Mouse (Mus musculus) forebrain, postnatal 0 days (tissue): ENCODE measurements at regions not wholly inside any gene's neighbourhood (a gene's known extent, or its start where the extent isn't known, plus 50 kb on each side); places are given as distances from the start of the nearest gene placed in this dataset.

ENCODE experiments used
- ATAC-seq: fragments of 200-750 bp; cut with Nextera tagmentation; 2 replicates; pipeline ENCODE4 v1.8.0; 2017; ENCODE audit warnings: mild to moderate bottlenecking, moderate library complexity
- DNase-seq: peaks from one replicate; pipeline ENCODE4 v3.0.0-alpha.2; 2015
- H3K27ac ChIP-seq: fragments of 300-500 bp; sonication (generic); 2 replicates; pipeline ENCODE4 v1.5.1; 2014; ENCODE audit warnings: low read depth, mild to moderate bottlenecking, antibody characterized with exemption, low read length, moderate library complexity, mixed read lengths
- H3K27me3 ChIP-seq: fragments of 300-500 bp; sonication (generic); 2 replicates; pipeline ENCODE4 v1.6.1; 2014; ENCODE audit warnings: mild to moderate bottlenecking, low read length, mixed read lengths; ENCODE audit not compliant: insufficient read depth
- H3K36me3 ChIP-seq: fragments of 300-500 bp; sonication (generic); 2 replicates; pipeline ENCODE4 v1.6.1; 2014; ENCODE audit warnings: mild to moderate bottlenecking, moderate library complexity; ENCODE audit not compliant: insufficient read depth
- H3K4me1 ChIP-seq: fragments of 300-500 bp; sonication (generic); 2 replicates; pipeline ENCODE4 v1.6.1; 2014; ENCODE audit warnings: antibody characterized with exemption; ENCODE audit not compliant: insufficient read depth
- H3K4me2 ChIP-seq: fragments of 300-500 bp; sonication (generic); 2 replicates; pipeline ENCODE4 v1.6.1; 2014; ENCODE audit warnings: low read depth, mild to moderate bottlenecking, moderate library complexity
- H3K4me3 ChIP-seq: fragments of 300-500 bp; sonication (generic); 2 replicates; pipeline ENCODE4 v1.5.1; 2014; ENCODE audit warnings: low read depth, low read length, mixed read lengths
- H3K9ac ChIP-seq: fragments of 300-500 bp; sonication (generic); 2 replicates; pipeline ENCODE4 v1.6.1; 2014; ENCODE audit warnings: mild to moderate bottlenecking
- H3K9me3 ChIP-seq: fragments of 300-500 bp; sonication (generic); 2 replicates; pipeline ENCODE4 v1.6.1; 2016; ENCODE audit warnings: low read length
- CTCF ChIP-seq: sonication (generic); IDR thresholded peaks from 2 replicates; pipeline ENCODE4 v1.5.1; 2016; ENCODE audit warnings: antibody characterized with exemption, control low read depth, low read depth
- WGBS: fragments of 180-500 bp; shearing (Covaris S2); extraction: QIAGEN DNeasy Blood & Tissue Kit; methylation state at CpG from one replicate; pipeline ENCODE4 v1.1.7; 2014; 5-methylcytosine and 5-hydroxymethylcytosine counted together

DNA sequence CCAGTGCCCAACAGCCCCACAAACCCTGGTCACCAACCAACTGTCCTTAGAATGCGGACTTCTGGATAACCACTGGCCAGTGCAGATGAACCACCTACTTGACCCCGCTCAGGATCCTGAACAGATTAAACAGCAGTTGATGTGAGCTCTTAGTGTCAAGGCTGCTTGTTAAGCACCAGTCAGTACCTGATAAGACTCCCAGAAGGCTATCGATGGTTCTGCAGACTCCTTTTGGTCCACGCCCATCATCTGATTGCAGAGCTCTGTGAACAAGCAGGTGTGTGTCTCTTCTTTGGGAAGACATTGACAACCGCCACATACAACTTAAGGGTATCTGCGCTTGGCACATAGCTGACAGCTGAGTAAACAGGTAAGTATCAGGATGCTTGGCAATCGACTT is 348.0 kb downstream of the Sox9 start:
- Histone ChIP-seq H3K9ac (no peak overlapping the region), H3K27ac (no peak overlapping the region), H3K4me3 (no peak overlapping the region), H3K9me3 (no peaks in the 10 kb centered on the region), H3K4me1 (no peaks in the 10 kb centered on the region), H3K36me3 (no peaks in the 10 kb centered on the region), H3K27me3 (no peaks in the 10 kb centered on the region), H3K4me2 (no peak overlapping the region)
- DNase-seq (no peak), ATAC-seq (no peak)
- 99% methylated on average over 7 of the region's 7 CpGs for WGBS
- no peak for TF ChIP-seq CTCF

DNA sequence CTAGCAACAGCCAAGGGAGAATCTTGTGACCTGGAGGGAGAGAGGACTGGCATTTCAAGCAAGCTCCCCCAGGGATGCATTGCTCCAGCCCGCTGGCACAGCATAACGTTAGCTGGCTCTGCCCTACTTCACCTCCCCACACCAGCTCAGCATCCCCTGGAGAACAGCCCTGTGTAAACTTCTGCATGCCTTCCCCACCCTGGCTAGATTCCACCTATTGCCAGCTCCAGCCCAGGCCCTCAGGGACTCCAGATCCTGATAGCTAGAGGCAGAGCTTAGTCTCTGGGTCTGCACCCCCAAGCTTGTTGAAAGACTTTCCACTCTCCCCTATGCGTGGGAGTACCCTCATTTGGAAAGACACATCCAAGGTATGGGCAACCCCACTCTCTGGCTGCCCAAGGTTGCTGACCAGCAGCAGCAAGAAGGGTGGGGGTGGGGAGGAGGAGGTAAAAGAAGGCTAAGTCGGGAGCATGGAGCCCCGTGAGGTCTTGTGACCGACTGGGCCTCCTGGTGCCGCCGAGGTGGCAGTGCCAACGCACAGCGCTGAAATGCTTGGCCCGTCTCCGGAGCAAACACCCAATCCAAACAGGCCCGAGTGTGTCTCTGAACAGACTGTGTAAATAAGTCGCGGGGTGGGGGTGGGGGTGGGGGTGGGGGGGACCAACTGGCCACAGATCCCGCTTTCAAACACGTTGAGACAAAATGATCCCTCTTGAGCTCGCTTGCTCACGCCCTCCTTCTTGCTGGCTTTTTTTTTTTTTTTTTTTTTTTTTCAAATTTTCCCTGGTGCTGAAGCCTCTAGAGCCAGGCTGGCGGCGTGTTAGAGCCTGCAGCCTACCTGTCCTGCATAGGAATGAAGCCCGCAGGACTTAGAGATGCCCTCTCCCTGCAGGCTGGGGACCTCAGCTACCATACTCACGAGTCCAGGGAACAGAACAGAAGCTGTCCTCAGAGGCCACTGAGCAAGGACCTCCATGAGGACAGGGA is 350.3 kb downstream of the Sox9 start:
- H3K4me1 ChIP-seq, result no peaks in the 10 kb centered on the region
- no peak overlapping the region for H3K4me3 ChIP-seq
- no peaks in the 10 kb centered on the region for H3K9me3 ChIP-seq
- H3K4me2 ChIP-seq, result no peak overlapping the region
- H3K27ac ChIP-seq, result peak overlapping the region; percentile 35; the same call in 1 of the 2 replicates
- no peak overlapping the region for H3K9ac ChIP-seq
- no peaks in the 10 kb centered on the region for H3K27me3 ChIP-seq
- ATAC-seq (peak; percentile 78), DNase-seq (no peak)
- TF ChIP-seq CTCF, result no peak
- H3K36me3 ChIP-seq, result no peaks in the 10 kb centered on the region
- 64% methylated on average over 23 of the region's 23 CpGs for WGBS

DNA sequence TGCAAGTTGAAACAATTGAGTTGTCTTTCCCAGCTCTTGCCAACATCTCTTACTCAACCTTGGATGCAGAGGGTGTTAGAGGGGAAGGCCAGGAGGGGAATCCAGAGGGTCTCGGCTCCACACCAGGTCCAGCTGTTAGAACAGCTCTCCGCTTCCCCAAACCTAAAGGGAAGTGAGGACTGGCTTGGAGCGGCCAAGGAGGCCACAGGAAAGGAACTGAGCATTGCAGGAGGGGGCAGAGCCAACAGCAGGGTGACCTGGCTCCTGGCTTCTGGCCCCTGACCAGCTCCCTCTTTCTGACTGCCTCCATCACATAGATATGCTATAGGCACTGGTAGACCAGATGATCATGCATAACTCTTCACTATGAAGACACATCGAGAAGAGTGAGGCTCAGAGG is 351.4 kb downstream of the Sox9 start:
- no peaks in the 10 kb centered on the region for H3K36me3 ChIP-seq
- H3K4me1 ChIP-seq, result no peaks in the 10 kb centered on the region
- WGBS, result 82% methylated on average over 4 of the region's 4 CpGs
- no peaks in the 10 kb centered on the region for H3K27me3 ChIP-seq
- no peak overlapping the region for H3K27ac ChIP-seq
- TF ChIP-seq CTCF, result no peak
- no peak for DNase-seq
- H3K9me3 ChIP-seq, result no peaks in the 10 kb centered on the region
- H3K4me2 ChIP-seq, result no peak overlapping the region
- no peak for ATAC-seq
- no peak overlapping the region for H3K9ac ChIP-seq
- no peak overlapping the region for H3K4me3 ChIP-seq

DNA sequence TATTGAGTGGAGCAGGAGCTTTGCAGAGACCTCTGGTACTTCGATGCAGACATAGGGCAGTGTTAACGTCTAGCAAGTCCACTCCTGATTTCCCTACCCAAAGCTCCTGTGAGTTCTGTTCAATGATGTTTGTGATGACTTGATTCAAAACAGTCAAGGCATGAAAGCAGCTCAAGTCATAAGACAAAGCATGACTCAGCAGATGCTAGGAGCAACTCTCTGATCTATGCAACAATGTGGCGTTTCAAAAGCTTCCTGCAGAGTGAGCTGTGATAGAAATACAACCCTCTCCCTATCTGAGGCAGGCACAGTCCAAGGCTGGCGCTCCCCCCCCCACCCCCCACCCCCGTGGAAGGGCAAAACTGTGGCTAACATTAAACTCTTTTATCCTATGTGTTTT is 353.2 kb downstream of the Sox9 start:
- Histone ChIP-seq H3K4me3 (no peak overlapping the region), H3K36me3 (no peaks in the 10 kb centered on the region), H3K4me1 (0 out of 2 replicates have a peak, but pooled peaks cover 1% of the 10 kb centered on the region), H3K9me3 (no peaks in the 10 kb centered on the region), H3K27ac (no peak overlapping the region), H3K9ac (no peak overlapping the region), H3K27me3 (no peaks in the 10 kb centered on the region), H3K4me2 (no peak overlapping the region)
- peak; percentile 59 for ATAC-seq
- DNase-seq, result no peak
- TF ChIP-seq CTCF, result no peak
- WGBS, result 35% methylated on average over 5 of the region's 5 CpGs

DNA sequence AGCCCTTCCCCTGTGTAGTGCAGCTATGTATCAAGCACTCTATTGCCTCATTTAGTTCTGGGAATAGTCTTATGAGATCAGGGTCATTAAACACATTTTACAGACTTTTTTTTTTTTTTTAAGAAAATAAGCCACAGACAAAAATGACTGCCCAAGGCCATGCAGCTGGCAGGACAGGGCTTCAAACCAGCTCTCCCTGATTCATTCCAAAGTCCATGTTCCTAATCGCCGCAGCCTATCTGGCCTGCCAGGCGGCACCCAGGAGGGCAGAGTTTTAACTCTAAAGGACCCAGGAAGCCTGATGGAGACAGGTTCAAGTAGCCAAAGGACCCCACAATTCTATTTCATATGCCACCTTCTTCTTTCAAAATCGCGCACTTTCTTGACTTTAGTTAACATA is 356.4 kb downstream of the Sox9 start:
- no peak overlapping the region for H3K4me3 ChIP-seq
- no peak for DNase-seq
- no peak for ATAC-seq
- 0 out of 2 replicates have a peak, but pooled peaks cover 2% of the 10 kb centered on the region for H3K4me1 ChIP-seq
- no peak overlapping the region for H3K9ac ChIP-seq
- H3K9me3 ChIP-seq, result no peaks in the 10 kb centered on the region
- no peak overlapping the region for H3K27ac ChIP-seq
- H3K36me3 ChIP-seq, result no peaks in the 10 kb centered on the region
- WGBS, result 66% methylated on average over 5 of the region's 5 CpGs
- H3K4me2 ChIP-seq, result no peak overlapping the region
- TF ChIP-seq CTCF, result no peak
- no peaks in the 10 kb centered on the region for H3K27me3 ChIP-seq

DNA sequence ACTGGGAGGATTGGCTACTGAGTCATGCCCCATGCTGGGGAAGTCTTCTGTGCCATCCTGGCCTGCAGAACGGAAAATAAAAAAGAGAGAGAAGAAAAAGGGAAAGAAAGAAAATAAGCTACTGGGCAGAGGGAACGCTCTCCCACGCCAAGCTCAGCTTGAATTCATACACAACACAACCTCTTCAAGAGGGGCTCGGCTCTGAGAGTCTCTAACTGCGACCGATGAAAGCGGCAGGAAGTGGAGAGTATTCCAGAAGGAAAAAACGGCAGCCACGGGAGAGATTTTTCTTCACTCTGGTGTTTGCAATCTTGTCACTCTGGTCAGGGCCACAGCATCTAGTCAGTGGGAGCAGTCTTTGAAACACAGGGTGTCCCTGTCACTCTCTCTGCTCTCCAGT is 358.6 kb downstream of the Sox9 start:
- Histone ChIP-seq H3K36me3 (no peaks in the 10 kb centered on the region), H3K27ac (no peak overlapping the region), H3K9ac (no peak overlapping the region), H3K4me3 (no peak overlapping the region), H3K27me3 (no peaks in the 10 kb centered on the region), H3K9me3 (no peaks in the 10 kb centered on the region), H3K4me2 (no peak overlapping the region), H3K4me1 (peaks cover 10% of the 10 kb centered on the region; the same call in 1 of the 2 replicates)
- no peak for ATAC-seq
- 36% methylated on average over 9 of the region's 9 CpGs for WGBS
- no peak for TF ChIP-seq CTCF
- no peak for DNase-seq

DNA sequence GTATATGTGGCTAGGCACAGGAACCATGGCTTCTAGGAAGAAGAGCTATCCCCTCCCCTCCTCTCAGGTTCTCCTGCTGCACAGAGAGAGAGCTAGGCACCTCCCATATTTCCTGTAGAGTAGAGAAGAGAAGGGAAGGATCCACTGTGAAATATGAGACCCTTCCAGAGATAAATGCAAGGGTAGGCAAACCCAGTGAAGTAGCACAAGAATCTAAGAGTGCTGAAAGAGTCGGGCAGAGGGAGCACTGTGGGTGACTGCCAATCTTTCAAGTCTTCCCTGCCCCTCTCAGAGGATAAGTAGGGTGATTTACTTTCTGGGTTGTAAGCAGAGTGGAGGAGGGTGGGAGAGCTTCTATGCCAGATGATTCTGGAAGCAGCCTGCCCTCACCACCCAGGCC is 360.8 kb downstream of the Sox9 start:
- no peaks in the 10 kb centered on the region for H3K27me3 ChIP-seq
- no peak for DNase-seq
- no peak overlapping the region for H3K4me3 ChIP-seq
- 44% methylated on average over 1 of the region's 1 CpGs for WGBS
- no peaks in the 10 kb centered on the region for H3K36me3 ChIP-seq
- TF ChIP-seq CTCF, result no peak
- peaks cover 10% of the 10 kb centered on the region; the same call in 1 of the 2 replicates for H3K4me1 ChIP-seq
- H3K9ac ChIP-seq, result no peak overlapping the region
- ATAC-seq, result no peak
- H3K4me2 ChIP-seq, result no peak overlapping the region
- no peaks in the 10 kb centered on the region for H3K9me3 ChIP-seq
- H3K27ac ChIP-seq, result no peak overlapping the region
